Mouse (Mus musculus): ENCODE results near the gene Ttc36.

Gene Ttc36

DNA sequence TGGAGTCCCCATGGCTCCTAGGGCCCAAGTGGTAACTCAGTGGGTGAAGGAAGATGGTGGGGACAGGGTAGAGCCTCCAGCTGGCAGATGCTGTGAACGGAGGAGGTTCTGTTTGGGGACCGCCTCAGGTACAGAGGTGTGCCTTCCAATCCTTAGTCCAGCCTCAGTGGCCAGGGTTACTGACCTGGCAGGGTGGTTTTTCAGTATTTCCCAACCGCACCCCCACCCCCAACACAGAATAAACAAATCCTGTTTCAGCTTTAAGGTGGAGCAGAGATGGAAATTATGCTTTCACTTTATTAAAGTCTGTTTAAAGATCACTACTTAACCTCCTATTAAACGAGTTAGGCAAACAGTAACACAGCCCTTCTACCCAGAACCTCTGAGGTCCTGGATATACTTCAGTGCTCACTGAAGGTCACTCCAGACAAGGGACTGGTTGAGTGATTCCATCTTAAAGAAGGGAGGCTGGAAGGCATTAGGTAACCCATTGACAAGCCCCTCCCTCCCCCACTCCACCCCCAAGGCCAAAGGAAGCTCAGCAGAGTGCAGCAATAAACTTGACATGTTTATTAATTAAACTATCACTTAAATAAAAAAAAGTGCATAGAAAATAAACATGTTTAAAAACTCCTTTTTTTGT is at the start of gene Ttc36:
Gene Ttc36, minus strand, starts transcription at position 265 of the 643 bp plus-strand sequence.
- DNase-seq = no peak

DNA sequence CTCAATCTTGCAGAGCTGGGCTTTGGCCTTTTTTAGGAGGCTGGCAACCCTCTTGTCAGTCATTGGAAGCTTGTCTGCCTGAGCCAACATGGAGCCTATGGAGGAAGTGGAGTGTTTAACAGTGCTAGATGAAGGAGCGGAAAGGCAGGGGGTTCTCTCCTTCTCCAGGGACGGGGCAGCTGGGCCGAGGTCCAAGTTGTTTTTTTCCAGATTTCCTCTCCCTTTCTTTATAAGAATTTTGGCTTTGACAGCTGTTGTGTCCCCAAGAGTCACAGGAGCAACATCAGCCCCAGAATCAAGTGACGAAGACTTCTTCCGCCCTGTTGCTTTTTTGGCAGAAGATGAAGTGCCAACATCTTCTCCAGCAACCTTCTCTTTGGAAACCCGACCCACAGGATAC is 44.6 kb upstream of the Ttc36 start:
- DNase-seq = no peak

GRCm38 (mm10) chr9:44841241-44841640 is 38.4 kb upstream of the Ttc36 start:
- DNase-seq = no peak

- DNase-seq = peak; percentile 60
These were observed 33.6 kb upstream of the Ttc36 start for GRCm38 (mm10) chr9:44836439-44836838.

- no peak for DNase-seq
These were observed 29.5 kb upstream of the Ttc36 start for GRCm38 (mm10) chr9:44832356-44832755.

DNA sequence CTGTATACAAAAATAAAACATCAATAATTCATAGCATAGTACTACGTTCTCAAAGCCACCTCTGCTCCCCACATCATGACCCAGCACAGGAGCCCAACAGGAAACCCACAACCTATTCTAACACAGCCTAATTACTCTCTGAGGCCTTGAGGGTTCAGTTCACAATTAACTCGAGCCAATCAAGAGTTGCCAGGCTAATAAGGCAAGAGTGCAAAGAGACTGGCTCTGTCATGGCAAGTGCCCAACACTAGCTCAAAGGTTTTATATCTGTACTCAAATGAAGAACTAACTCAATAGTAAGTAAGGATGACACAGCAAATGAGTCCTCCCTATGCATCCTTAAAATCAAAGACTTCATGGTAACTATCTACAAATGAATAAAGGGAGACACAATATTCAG is 27.6 kb upstream of the Ttc36 start:
- no peak for DNase-seq

- DNase-seq = peak; percentile 69
These were observed 26.1 kb upstream of the Ttc36 start for GRCm38 (mm10) chr9:44828944-44829343.

DNA sequence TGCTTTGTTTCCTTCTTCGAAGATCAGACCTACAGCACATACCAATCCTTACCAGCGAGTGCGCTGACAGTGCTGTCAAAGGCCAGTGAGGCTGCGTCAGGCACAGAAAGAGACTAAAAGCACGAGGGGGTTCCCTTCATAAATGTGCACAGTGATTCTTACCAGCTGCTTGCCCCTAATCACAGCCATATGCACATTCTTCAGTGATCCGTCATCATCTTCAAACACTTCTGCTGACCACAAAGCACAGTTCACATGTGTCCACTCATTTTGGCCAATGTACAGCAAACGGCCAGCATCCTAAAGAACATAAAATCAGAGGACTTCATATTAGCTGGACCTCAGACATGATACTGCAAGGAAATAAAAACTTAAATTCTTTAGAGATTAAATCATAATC is 23.8 kb upstream of the Ttc36 start:
- no peak for DNase-seq

- no peak for DNase-seq
These were observed 17.3 kb upstream of the Ttc36 start for GRCm38 (mm10) chr9:44819920-44820827.

DNA sequence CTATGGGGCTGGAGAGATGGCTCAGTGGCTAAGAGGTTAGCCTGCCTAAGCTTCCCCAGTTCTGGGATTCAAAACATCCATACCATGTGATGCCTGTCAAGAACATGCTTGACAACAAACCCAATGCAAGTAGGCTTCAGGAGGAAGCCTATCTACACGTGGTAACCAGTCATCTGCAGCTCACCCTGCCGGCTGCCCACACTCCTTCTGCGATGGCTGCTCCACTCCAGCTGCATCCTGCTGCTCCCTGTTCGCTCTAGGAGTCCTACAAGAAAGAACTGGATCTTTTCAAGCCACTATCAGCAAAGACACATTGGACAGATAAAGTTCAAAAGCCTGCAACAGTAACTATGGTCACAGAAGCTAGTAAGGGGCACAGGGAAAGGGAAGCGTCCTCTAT is 14.7 kb upstream of the Ttc36 start:
- peak; percentile 53 for DNase-seq

- no peak for DNase-seq
These were observed 11.3 kb upstream of the Ttc36 start for GRCm38 (mm10) chr9:44814179-44814578.

DNA sequence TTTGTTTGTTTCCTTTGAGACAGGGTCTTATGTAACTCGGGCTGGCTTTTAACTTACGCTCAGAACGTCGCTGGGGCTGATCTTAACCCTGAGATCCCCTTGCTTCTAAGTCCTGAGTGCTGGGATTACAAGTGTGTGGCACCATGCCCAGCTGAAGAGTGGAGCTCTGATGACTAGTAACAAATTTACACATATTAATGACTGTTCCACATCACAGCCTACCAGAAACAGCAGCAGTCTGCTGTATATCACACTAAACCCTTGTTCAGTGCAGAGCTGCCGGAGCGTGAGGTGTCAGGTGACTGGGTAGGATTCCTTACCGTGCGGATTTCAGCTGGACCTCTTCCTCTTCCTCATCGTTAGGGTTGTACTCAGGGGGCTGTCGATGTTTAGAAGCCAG is 7.4 kb upstream of the Ttc36 start:
- no peak for DNase-seq

DNA sequence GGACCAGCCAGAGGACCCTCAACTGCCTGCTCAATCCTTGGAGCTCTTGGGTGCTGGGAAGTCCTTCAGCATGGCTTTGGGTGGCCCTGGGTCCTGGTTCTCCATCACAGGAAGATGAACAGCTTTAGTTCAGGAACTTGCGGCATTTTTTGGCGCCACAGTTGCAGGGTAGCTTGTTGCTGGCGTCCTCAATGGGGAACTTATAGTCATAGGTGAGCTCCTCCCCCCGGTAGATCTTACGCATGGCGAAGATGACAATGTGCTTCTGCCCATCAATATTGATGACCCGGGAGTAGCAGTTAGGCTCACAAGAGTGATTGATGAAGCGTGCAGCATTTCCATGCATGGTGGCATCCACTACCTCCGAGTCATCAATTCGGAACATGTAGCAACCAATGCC is 4.9 kb upstream of the Ttc36 start:
- no peak for DNase-seq

GRCm38 (mm10) chr9:44807141-44807540 is 4.3 kb upstream of the Ttc36 start:
- no peak for DNase-seq

DNA sequence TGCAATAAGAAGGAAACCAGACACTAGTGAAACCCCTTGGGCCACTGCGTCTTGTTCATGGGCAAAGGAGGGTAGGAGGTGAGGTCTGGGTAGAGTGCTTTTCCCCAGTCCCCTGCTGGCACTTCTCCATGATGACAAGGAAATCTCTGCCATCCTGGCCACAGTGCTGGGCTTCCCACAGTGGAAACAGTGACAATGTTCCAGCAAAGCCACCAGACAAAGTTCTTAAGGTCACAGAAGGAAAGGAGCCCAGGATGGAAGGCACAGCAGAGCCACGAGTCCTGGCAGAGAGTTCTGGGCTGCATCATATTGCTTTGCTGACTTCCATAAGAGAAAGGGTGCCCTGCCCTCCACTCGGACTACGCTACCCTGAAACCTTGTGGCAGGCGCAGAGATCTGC is 2.7 kb upstream of the Ttc36 start:
- DNase-seq = no peak

GRCm38 (mm10) chr9:44804678-44805077 is 1.8 kb upstream of the Ttc36 start:
- no peak for DNase-seq

- DNase-seq = no peak
These were observed 1.2 kb downstream of the Ttc36 start for GRCm38 (mm10) chr9:44801669-44802068.

- DNase-seq = no peak
These were observed 2.9 kb downstream of the Ttc36 start for GRCm38 (mm10) chr9:44799958-44800324.

- DNase-seq = peak; percentile 94
These were observed 3.5 kb downstream of the Ttc36 start, which contains the start of gene Tmem25 for GRCm38 (mm10) chr9:44799102-44799957. Gene Tmem25, minus strand, starts transcription at chr9:44799307.

DNA sequence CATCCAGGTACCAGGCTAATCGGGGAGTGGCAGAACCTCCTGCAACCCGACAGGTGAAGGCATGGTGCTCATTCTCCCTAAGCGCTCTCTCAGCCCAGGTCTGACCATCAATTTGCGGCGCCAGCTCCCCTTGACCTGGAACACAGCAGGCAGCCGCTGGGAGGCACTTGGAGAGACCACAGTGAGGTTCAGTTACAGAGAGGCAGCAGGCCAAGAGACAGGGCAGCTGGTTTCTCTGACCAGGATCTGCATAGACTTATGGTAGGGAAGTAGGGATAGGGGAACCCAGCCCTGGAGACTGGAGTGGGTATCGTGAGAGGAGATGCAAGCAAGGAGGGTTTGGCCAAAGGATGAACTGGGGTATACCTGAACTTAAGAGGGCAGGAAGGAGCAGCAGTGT is 4.6 kb downstream of the Ttc36 start:
- DNase-seq = no peak

DNA sequence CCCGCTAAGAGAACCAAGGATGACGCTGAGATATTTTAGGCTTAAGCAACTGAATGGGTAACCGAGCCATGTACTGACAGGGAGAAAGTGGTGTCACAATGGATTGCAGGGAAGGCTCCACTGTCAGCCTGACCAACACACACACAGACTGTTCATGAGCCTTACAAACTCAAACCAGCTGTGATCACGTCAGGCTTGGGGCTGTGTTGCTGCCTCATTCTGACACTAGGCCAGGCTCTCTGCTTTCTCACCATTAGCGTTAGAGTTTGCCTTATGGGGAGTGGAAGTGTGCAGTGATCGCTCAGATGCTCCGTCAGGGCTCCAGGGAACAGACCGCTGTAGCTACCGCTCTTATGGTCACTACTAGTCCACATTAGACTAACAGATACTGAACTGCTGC is 10.0 kb downstream of the Ttc36 start:
- DNase-seq = no peak

GRCm38 (mm10) chr9:44772750-44773651 is 29.9 kb downstream of the Ttc36 start:
- peak; percentile 94 for DNase-seq
